Mouse (Mus musculus) urinary bladder, adult 2 months (tissue): ENCODE results near the gene Dnmt1. TPM values are rescaled to one million over a fixed set of nuclear protein-coding genes. Genes with fewer than 3 reads are reported as not detected.

Experiments used
- DNase-seq: peaks from one replicate; pipeline ENCODE4 v3.0.0; 2022; ENCODE audit warnings: low spot score
- polyA plus RNA-seq: library from polyadenylated mRNA; depleted of rRNA; stranded (reverse); fragments of >200 nt; gene quantifications from 2 replicates; pipeline ENCODE4 v1.2.3, GENCODE M21; 2012

Dnmt1 gene
- polyA plus RNA-seq, 1 experiment, result 19.1 TPM

DNA sequence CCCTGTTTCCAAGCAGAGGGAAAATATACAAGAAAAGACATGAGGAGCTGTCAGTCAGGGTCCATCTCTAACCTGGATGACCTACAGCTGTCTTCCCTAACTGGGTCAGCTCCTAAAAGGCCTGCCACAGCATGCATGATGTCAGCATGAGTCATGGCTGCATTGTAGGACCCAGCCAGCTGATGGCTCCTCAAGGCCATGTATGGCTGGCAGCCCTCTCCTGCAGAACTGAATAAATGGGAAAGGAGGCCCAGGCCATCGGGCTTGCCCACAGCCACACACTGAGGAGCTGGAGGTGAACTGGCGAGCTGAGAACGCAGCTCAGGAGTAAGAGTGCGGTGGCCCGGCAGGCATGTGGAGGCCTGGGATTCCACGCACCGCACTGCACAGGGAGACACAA, 16.3 kb downstream of the Dnmt1 start:
- peak; percentile 28 for DNase-seq

- no peak for DNase-seq
These were observed 36.4 kb downstream of the Dnmt1 start for GRCm38 (mm10) chr9:20923258-20923657.

GRCm38 (mm10) chr9:20916160-20916559, 43.5 kb downstream of the Dnmt1 start:
- DNase-seq, result no peak

GRCm38 (mm10) chr9:20909948-20910347, 49.7 kb downstream of the Dnmt1 start:
- no peak for DNase-seq

DNA sequence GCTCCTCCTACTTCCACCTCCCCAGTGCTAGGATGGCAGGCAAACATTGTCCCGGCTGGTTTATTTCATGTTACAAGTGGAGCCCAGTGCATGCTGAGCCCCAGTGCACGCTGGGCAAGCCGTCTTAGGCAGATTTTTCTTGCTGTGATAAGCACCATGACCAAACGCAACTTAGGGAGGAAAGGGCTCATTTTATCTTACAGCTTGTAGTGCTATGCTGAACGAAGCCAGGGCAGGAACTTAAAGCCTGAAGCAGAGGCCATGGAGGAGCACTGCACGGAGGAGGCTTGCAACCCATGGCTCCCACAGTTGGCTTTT, 57.6 kb downstream of the Dnmt1 start:
- DNase-seq, result no peak

GRCm38 (mm10) chr9:20901466-20902173, 58.1 kb downstream of the Dnmt1 start:
- no peak for DNase-seq

DNA sequence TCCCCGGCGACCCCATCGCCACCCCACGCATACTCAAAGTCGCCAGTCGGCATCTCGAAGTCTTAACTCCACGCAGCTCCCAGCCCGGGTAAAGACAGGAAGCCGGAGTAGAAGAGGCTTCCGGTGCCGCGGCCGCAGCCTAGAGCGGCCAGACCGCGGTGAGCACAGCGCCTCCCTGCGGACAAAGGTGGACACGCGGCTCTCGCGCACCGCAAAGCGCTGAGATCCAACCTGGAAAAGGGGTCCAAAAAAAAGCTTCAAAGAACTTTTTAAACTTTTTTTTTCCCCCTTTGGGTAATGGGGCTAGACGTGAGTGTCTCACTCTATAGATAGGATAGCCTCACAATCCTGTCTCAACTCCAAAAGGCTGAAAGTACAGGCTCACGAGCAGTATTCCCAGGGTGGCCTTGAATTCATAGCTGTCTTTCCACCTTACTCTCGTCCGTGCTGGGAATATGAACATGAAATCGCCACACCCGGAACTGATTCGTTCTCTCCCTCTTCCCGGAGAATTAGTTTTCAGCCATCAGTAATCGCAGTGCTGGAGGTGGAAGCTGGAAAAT, 61.1 kb downstream of the Dnmt1 start, which contains the start of gene Eif3g:
Eif3g (minus strand) TSS at position 113 of the 563 bp plus-strand sequence.
- peak; percentile 80 for DNase-seq

GRCm38 (mm10) chr9:20897736-20898510, 61.8 kb downstream of the Dnmt1 start:
- DNase-seq, result no peak

- DNase-seq, result no peak
These were observed 64.3 kb downstream of the Dnmt1 start for GRCm38 (mm10) chr9:20895382-20895781.

DNA sequence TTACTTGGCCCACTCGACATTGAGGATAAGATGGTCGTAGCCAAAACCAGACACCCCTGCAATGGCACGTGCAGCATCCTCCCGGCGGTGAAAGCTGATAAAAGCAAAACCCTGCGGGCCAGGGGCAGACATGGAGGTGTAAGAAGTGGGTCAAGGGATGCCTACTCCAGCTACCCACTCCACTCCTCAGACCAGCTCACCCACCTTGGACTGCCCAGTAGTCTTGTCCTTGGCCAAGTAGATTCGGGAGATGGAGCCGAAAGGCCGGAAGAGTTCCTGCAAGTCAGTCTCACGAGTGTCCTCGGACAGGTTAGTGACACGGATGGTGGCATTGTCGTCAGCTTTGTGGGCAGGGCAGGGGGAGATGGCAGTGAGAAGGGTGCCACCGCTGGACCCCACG, 65.1 kb downstream of the Dnmt1 start:
- DNase-seq, result no peak

DNA sequence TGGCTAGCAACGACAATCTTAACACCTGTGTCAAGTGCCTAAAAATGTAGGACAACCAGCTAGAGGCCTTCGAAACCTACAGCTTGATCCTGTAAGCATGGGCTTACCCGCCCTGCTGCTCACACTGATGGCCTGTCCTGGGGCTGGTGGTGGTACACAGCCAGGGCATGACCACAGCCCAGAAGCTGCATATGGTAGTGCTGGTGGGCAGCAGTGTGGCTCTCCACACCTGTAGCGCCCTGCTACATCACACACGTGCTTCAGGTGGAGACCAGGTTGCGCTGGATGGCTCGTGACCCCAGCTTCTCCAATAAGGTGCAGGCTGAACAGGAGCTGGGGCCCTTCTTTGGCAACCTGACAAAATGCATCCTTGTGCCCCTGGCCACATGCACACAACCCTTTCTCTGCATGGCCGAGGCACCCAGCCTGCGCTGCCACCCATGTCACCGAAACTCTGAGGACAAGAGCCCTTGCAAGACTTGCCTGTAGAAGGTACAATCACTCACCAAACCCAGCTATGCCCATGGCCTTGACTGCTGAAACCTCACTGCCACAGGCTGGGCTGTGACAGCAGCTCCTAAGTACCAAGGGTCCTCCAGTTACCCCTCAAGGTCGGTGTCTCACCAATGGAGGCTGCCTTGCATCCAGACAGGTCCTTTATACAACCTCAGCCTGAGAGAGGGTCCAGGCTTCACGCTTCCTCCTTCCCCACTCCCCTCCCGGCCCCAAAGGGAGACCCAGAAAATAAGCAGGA, 65.9 kb downstream of the Dnmt1 start:
- no peak for DNase-seq

DNA sequence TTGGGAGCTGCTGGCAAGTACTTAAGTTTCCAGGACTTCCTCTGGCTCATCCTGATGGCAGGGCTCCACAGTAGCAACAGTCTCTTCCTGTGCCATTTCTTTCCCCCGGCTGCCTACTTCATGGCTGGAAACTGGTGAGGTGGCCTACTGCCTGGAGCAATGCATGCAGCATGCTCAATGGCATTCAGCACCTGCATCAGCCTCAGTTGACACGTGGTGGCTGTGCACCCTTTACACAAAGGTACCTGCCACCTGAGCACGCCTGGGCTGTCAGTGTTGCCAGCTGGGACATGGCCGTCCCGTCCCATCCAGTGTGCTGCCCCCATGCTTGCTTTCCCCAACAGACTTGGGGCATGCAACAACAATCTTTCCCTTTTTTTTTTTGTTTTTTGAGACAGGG, 66.6 kb downstream of the Dnmt1 start:
- no peak for DNase-seq

GRCm38 (mm10) chr9:20892104-20892653, 67.5 kb downstream of the Dnmt1 start:
- DNase-seq, result no peak

- no peak for DNase-seq
These were observed 68.2 kb downstream of the Dnmt1 start for GRCm38 (mm10) chr9:20891339-20892103.

DNA sequence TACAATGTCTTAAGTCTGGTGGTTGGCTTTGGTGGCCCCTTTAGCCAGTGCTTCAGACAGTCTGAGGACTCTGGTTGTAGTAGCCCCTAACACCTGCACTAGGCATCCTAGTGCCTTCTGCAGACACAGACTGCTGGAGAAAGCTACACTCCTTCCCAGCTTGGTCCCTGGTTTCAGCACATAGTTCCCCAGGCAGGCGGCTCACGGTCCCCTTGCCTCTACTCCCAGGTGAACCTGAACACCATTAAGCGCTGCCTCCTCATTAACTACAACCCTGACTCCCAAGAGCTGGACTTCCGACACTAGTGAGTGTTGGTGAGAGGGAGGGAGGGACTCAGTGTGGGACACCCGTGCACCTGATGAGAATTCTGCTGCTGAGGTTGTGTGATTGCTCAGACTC, 69.3 kb downstream of the Dnmt1 start:
- DNase-seq, result no peak

DNA sequence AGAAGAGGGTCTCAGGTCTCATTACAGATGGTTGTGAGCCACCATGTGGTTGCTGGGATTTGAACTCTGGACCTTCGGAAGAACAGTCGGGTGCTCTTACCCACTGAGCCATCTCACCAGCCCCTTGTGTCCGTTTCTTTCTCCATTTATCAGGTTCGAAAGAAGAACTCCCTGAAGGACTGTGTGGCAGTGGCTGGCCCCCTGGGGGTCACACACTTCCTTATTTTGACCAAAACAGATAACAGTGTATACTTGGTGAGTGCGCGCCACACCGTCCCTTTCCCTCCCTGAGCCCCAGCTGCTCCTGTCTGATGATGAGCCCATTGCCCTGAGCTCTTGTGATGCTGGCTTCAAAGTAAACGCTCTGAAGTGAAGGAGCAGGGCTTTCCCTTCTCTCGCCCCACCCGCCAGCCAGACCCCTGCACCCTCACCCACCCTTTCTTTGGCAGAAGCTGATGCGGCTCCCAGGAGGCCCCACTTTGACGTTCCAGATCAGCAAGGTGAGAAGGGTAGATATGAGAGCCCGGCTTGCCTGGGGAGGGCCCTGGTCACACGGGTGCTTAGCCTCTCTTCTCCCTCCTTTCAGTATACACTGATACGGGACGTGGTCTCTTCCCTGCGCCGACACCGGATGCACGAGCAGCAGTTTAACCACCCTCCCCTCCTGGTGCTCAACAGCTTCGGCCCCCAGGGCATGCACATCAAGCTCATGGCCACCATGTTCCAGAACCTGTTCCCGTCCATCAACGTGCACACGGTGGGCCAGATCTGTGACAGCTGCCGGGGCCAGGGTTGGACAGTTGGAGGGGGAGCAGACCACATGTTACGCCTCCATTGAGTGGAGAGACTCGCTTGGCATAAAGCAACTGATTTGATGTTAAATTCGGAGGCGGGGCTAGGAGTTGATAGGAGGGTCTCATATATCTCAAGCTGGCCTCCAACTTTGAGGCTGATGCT, 70.2 kb downstream of the Dnmt1 start:
- no peak for DNase-seq

DNA sequence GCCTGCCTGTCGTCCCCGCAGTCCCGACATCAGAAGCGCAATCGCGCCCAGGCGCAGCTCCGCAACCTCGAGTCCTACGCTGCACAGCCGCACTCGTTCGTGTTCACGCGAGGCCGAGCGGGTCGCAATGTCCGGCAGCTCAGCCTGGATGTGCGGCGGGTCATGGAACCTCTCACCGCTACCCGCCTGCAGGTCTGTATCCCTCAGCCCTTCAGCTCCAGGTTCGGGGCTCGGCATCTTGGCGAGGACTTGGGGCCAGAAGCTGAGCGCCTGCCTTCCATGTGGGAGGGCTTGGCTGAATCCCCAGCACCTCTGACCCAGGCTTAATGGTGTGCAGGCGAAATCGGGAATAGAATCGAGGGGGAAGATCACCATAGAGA, 71.3 kb downstream of the Dnmt1 start:
- DNase-seq, result no peak

DNA sequence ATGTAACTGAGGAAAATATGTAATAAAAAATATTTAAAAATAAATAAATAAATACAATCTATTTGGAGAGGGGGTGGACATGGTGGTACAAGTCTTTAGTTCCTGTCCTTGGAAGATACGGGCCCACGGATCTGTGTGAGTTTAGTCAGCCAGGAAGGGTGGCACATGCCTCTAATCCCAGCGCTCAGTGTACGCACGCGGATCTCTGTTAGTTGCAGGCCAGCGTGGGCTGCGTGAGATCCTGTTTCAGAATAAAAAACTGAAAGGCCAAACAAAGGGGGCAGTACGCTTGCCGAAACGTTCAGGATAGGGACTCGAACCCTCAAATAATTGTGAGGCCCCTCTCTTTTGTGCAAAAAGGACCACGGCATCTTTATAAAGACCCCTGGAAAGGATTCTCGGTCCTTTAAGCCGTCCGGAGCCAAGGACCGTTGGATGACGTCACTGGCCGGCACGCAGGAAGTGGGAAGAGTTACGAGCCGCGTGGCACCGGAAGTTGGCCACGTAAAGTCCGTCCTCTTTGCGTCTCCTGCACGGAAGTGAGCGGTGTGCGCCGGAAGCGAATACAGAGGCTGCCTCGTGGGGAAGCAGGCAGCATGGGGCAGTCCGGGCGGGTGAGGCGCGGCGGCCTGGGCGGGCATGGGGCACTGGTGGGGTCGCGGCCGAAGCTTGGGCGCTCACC, 71.8 kb downstream of the Dnmt1 start, which contains the start of gene Ppan:
Ppan (plus strand) TSS at position 472 of the 682 bp plus-strand sequence.
- peak; percentile 86 for DNase-seq

- no peak for DNase-seq
These were observed 72.5 kb downstream of the Dnmt1 start for GRCm38 (mm10) chr9:20887191-20887590.
